Comparison of ENCODE assay signal across 8 mouse cellular contexts in the genomic region with DNA sequence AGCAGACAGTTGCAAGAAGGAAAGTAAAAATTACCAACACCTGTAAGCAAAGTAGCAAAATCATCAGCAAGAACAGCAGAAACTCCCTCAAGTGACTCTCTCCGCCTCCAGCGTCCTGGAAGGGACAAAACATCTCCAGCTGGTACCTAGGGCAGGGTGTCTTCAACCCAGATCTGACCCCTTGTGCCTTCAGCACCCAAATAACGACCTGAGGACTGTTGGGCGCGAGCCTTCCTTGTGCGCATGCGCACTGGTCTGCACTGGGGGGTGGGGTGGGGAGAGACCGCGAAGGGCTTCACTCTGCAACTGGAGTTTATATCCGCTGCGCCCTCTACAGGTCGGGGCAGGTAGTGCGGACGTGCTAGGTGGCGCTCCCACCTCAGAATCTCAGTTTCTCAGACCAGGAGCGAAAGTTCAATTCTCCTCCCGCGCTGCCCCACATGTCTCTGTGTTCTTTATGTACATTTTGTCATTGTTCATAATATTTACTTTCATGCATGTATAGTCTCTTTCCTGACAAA. TPM values are rescaled to one million over a fixed set of nuclear protein-coding genes. Genes with fewer than 3 reads are reported as not detected.
DNase-seq lines count a peak whose midpoint lies in the region; TF ChIP-seq lines count a peak whose summit lies in the region.

No protein-coding gene starts in this region.

- WGBS in cerebellum, adult 2 months: 73% methylated on average over 18 of the region's 18 CpGs
- 82% methylated on average over 18 of the region's 18 CpGs for WGBS in thymus, adult 2 months

- TF ChIP-seq CTCF in cerebellum, adult 2 months (IDR thresholded peaks at IDR 0.05; ENCODE audit: borderline replicate concordance, insufficient read depth, low read depth, low read length): peak; percentile 46; the same call in 1 of the 2 replicates
- TF ChIP-seq CTCF in thymus, adult 2 months (IDR thresholded peaks at IDR 0.05; ENCODE audit: borderline replicate concordance, control insufficient read depth, extremely low read depth, insufficient read depth, low read length, poor library complexity): peak; percentile 67; the same call in 1 of the 2 replicates

- TF ChIP-seq POLR2A in cerebellum, adult 2 months (IDR thresholded peaks at IDR 0.05; ENCODE audit: borderline replicate concordance, insufficient read depth, low read length): no peak
- no peak for TF ChIP-seq POLR2A in thymus, adult 2 months (IDR thresholded peaks at IDR 0.05; ENCODE audit: control insufficient read depth, extremely low read depth, insufficient read depth, low read length, poor library complexity)

- H3K4me3 ChIP-seq in cerebellum, adult 2 months (replicated peaks; ENCODE audit: insufficient read depth, low read depth, low read length): no peak overlapping the region
- H3K4me3 ChIP-seq in thymus, adult 2 months (ENCODE audit: control insufficient read depth, insufficient read depth, low read length): no peak overlapping the region

- no peak overlapping the region for H3K27ac ChIP-seq in cerebellum, adult 2 months (ENCODE audit: insufficient read depth, low read length)
- no peak overlapping the region for H3K27ac ChIP-seq in thymus, adult 2 months (ENCODE audit: control insufficient read depth, insufficient read depth, low read length)

- 0 out of 2 replicates have a peak, but pooled peaks cover 2% of the 10 kb centered on the region for H3K4me1 ChIP-seq in cerebellum, adult 2 months (ENCODE audit: control insufficient read depth, insufficient read depth, low read length)
- no peaks in the 10 kb centered on the region for H3K4me1 ChIP-seq in thymus, adult 2 months (replicated peaks; ENCODE audit: control insufficient read depth, insufficient read depth, low read length)

- no peaks in the 10 kb centered on the region for H3K36me3 ChIP-seq in thymus, adult 2 months (ENCODE audit: control insufficient read depth, insufficient read depth, low read length)

- no peaks in the 10 kb centered on the region for H3K27me3 ChIP-seq in cerebellum, adult 2 months (ENCODE audit: control insufficient read depth, insufficient read depth, low read length)
- no peaks in the 10 kb centered on the region for H3K27me3 ChIP-seq in thymus, adult 2 months (ENCODE audit: control insufficient read depth, insufficient read depth, low read length)

- DNase-seq in cerebellum, adult 2 months: no peak
- DNase-seq in cerebellum, adult 11-12 months: no peak
- peak; percentile 24 for DNase-seq in thymus, adult 2 months
- no peak for DNase-seq in thymus, adult 18-20 months
- DNase-seq in lung, postnatal 25 days (ENCODE audit: low spot score): peak; percentile 5
- DNase-seq in frontal cortex, postnatal 14 days (ENCODE audit: low spot score in 2 of 2): no peak
- no peak for DNase-seq in left cerebral cortex, adult 18-20 months (ENCODE audit: low spot score in 2 of 2)
- no peak for DNase-seq in layer of hippocampus, postnatal 14 days (ENCODE audit: low spot score in 2 of 2)

RNA-seq across cellular contexts. Expression of a gene that starts 12.5 kb away (rescaled TPM):
- not detected in 2 replicates for polyA plus RNA-seq in cerebellum, adult 2 months (2012; rRNA removed)
- polyA plus RNA-seq in thymus, adult 2 months (2012; rRNA removed): not detected in 2 replicates
- total RNA-seq in left cerebral cortex, adult 18-20 months (2021): not detected
- not detected for total RNA-seq in layer of hippocampus, postnatal 14 days (2021)

RNA-seq across cellular contexts. Expression of a gene that starts 25.0 kb away (rescaled TPM):
- 54.9 and 56.2 TPM in 2 replicates for polyA plus RNA-seq in cerebellum, adult 2 months (2012; rRNA removed)
- 0.08 and 0.31 TPM in 2 replicates for polyA plus RNA-seq in thymus, adult 2 months (2012; rRNA removed)
- 100 to 1,000 TPM; 199 to 218 TPM for total RNA-seq in left cerebral cortex, adult 18-20 months (2021)
- 100 to 1,000 TPM; 241 to 253 TPM for total RNA-seq in layer of hippocampus, postnatal 14 days (2021)

RNA-seq across cellular contexts. Expression of a gene that starts 42.0 kb away (rescaled TPM):
- polyA plus RNA-seq in cerebellum, adult 2 months (2012; rRNA removed): 143 and 150 TPM in 2 replicates
- 60.8 and 65.6 TPM in 2 replicates for polyA plus RNA-seq in thymus, adult 2 months (2012; rRNA removed)
- 10 to 100 TPM; 66.0 to 70.4 TPM for total RNA-seq in left cerebral cortex, adult 18-20 months (2021)
- 10 to 100 TPM; 83.3 to 89.0 TPM for total RNA-seq in layer of hippocampus, postnatal 14 days (2021)

Comparison
In these comparisons a context has a peak if more than half of its experiments do, and no peak if none do; other contexts are left out.
1. DNase-seq: peak in thymus, adult 2 months (single experiment) and lung, postnatal 25 days (single experiment); none in cerebellum, adult 2 months (0 of 2), cerebellum, adult 11-12 months (single experiment), thymus, adult 18-20 months (0 of 2), frontal cortex, postnatal 14 days (0 of 2), left cerebral cortex, adult 18-20 months (0 of 2) and layer of hippocampus, postnatal 14 days (0 of 2).